Mouse (Mus musculus) heart, adult 2 months (tissue): Measurements from ENCODE around the gene Gm26965.

Experiments
- EP300 ChIP-seq: fragments of 200-500 bp; IDR thresholded peaks from 2 replicates; pipeline ENCODE4 v1.6.1; 2011; ENCODE audit warnings: low read depth, low read length, control low read depth; ENCODE audit not compliant: insufficient read depth
- POLR2A ChIP-seq: fragments of 200-500 bp; IDR thresholded peaks from 2 replicates; pipeline ENCODE4 v1.6.1; 2011; ENCODE audit warnings: mild to moderate bottlenecking, low read depth, low read length, control low read depth; ENCODE audit not compliant: insufficient read depth

DNA sequence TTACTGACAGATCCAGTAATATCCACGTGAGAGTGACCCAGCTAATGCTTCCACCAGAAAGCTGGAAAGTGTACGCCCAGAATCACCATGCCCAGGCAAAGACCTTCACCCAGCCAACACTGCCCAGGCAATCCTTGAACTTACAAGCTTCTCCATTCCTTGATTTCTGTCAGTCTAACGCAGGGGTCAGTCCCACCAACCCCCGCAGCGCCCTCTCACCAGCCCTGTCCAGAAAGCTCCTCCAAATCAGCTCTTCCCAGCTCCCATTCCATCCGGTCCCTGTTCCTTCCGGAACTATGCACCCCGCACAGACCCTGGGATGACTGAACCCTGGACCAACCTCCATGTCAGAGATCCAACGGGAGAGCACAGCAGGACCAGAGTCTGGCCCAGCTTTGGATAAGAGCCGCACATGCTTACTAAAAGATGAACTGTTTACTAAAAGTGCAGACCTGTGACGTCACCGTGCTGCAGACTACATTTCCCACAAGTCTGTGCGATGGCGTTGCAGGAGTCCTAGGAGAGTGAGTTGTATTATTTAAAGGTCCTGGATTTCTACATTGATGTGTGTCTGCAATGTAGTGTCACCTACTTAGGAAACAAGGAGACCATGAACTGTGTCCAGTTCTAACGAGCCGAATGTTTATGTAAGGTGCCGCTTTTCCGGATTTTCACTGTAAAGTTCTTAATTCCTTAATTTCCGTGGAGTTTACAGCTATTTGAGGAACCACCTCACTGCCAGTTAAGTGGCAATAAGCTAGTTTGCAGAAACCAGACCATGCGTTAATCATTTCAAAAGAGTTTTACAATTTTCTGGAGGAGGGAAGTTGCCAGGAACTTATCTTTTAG, 74.6 kb downstream of the Gm26965 start, which contains the start of gene Zfp874a:
- TF ChIP-seq EP300, result peak; percentile 48; the same call in 1 of the 2 replicates
- TF ChIP-seq POLR2A, result peak; percentile 75
